Mouse (Mus musculus) induced T-regulatory cell, adult 2 months (primary cell): ENCODE data around the gene Uck1.
"Not testable (repeated sequence)": the region's sequence is repeated elsewhere in the genome, so short reads cannot be mapped to it uniquely, and the experiment has no call there.

Experiments used
- DNase-seq: peaks from one replicate; pipeline ENCODE4 v3.0.0-alpha.2; 2012; ENCODE audit warnings: low read depth

The Uck1 gene

GRCm38 (mm10) chr2:32259657-32260417 is at the start of gene Uck1:
Gene Uck1 (minus strand): TSS chr2:32260159.
- peak; percentile 95 for DNase-seq

GRCm38 (mm10) chr2:32308870-32309568 is 49.1 kb upstream of the Uck1 start:
- no peak for DNase-seq

- peak; percentile 77 for DNase-seq
Measured at GRCm38 (mm10) chr2:32307941-32308760, 48.2 kb upstream of the Uck1 start.

- DNase-seq: no peak
Measured at GRCm38 (mm10) chr2:32307247-32307798, 47.4 kb upstream of the Uck1 start.

GRCm38 (mm10) chr2:32306176-32306575 is 46.2 kb upstream of the Uck1 start:
- no peak for DNase-seq

- no peak for DNase-seq
Measured at GRCm38 (mm10) chr2:32305668-32306067, 45.7 kb upstream of the Uck1 start.

- DNase-seq: peak; percentile 62
Measured at GRCm38 (mm10) chr2:32304145-32304832, 44.3 kb upstream of the Uck1 start.

GRCm38 (mm10) chr2:32302952-32303351 is 43.0 kb upstream of the Uck1 start:
- no peak for DNase-seq

GRCm38 (mm10) chr2:32299469-32299868 is 39.5 kb upstream of the Uck1 start:
- no peak for DNase-seq

GRCm38 (mm10) chr2:32295842-32296241 is 35.9 kb upstream of the Uck1 start:
- DNase-seq: not testable (repeated sequence)

- no peak for DNase-seq
Measured at GRCm38 (mm10) chr2:32295285-32295684, 35.3 kb upstream of the Uck1 start.

- no peak for DNase-seq
Measured at GRCm38 (mm10) chr2:32294348-32294747, 34.4 kb upstream of the Uck1 start.

GRCm38 (mm10) chr2:32289578-32289977 is 29.6 kb upstream of the Uck1 start:
- peak; percentile 89 for DNase-seq

GRCm38 (mm10) chr2:32288371-32288931 is 28.5 kb upstream of the Uck1 start:
- no peak for DNase-seq

GRCm38 (mm10) chr2:32287923-32288367 is 28.0 kb upstream of the Uck1 start, which contains the start of gene Swi5:
Gene Swi5 (minus strand): TSS chr2:32288075.
- peak; percentile 100 for DNase-seq

GRCm38 (mm10) chr2:32287334-32287840 is 27.4 kb upstream of the Uck1 start, which contains the start of gene Golga2:
Gene Golga2 (plus strand): TSS chr2:32287384.
- no peak for DNase-seq

- DNase-seq: no peak
Measured at GRCm38 (mm10) chr2:32283986-32284385, 24.0 kb upstream of the Uck1 start.

- peak; percentile 81 for DNase-seq
Measured at GRCm38 (mm10) chr2:32282727-32283126, 22.8 kb upstream of the Uck1 start.

GRCm38 (mm10) chr2:32282289-32282688 is 22.3 kb upstream of the Uck1 start:
- no peak for DNase-seq

GRCm38 (mm10) chr2:32275823-32276222 is 15.9 kb upstream of the Uck1 start:
- no peak for DNase-seq

GRCm38 (mm10) chr2:32260635-32261034 is 676 bp upstream of the Uck1 start:
- DNase-seq: peak; percentile 94
